Mouse (Mus musculus) lung, adult 2 months (tissue): ENCODE results near the gene Ccpg1os.

ENCODE experiments used
- CTCF ChIP-seq: fragments of 200-500 bp; IDR thresholded peaks from 2 replicates; pipeline ENCODE4 v1.5.1; 2011; ENCODE audit warnings: mild to moderate bottlenecking, low read length, control low read depth; ENCODE audit not compliant: insufficient read depth
- POLR2A ChIP-seq: fragments of 200-500 bp; IDR thresholded peaks from 2 replicates; pipeline ENCODE4 v1.6.1; 2011; ENCODE audit warnings: low read depth, mild to moderate bottlenecking, control low read depth, low read length, borderline replicate concordance; ENCODE audit errors: extremely low read depth

DNA sequence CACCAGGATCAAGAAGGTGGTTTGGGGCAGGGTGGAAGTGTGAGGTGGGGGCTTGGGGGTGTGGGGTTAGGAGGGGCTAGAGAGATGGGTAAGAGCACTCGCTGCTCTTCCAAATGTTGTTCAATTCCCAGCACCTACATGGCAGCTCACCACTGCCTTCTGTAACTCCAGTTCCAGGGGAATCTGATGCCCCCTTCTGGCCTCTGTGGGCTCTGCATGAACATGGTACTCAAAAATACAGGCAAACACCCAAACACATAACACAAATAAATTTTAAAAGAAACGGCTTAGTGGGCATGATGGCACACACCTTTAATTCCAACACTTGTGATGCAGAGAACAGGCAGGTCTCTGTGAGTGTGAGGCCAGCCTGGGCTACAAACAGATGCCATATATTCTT lies 30.4 kb downstream of the Ccpg1os start:
- no peak for TF ChIP-seq POLR2A
- TF ChIP-seq CTCF, result peak; percentile 38; the same call in 1 of the 2 replicates
